Mouse (Mus musculus) heart, postnatal 0 days (tissue): ENCODE results near the gene Hoxa3. TPM values are rescaled to one million over a fixed set of nuclear protein-coding genes. Genes with fewer than 3 reads are reported as not detected.

Experiments
- ATAC-seq: fragments of 200-750 bp; cut with Nextera tagmentation; 2 replicates; pipeline ENCODE4 v1.8.0; 2017; ENCODE audit warnings: low read depth, moderate number of reproducible peaks, moderate library complexity; ENCODE audit not compliant: insufficient read depth
- DNase-seq: peaks from one replicate; pipeline ENCODE4 v3.0.0-alpha.2; 2016; ENCODE audit warnings: low spot score
- H3K27ac ChIP-seq: fragments of 300-500 bp; sonication (generic); 2 replicates; pipeline ENCODE4 v1.5.1; 2014; ENCODE audit warnings: low read depth, mild to moderate bottlenecking
- H3K27me3 ChIP-seq: fragments of 300-500 bp; sonication (generic); 2 replicates; pipeline ENCODE4 v1.6.1; 2014; ENCODE audit warnings: low read length, mixed read lengths; ENCODE audit not compliant: control insufficient read depth, insufficient read depth
- H3K36me3 ChIP-seq: fragments of 300-500 bp; sonication (generic); replicated peaks from 2 replicates; pipeline ENCODE4 v1.6.1; 2014; ENCODE audit warnings: low read length, mixed read lengths; ENCODE audit not compliant: control insufficient read depth, insufficient read depth
- H3K4me1 ChIP-seq: fragments of 300-500 bp; sonication (generic); 2 replicates; pipeline ENCODE4 v1.6.1; 2014; ENCODE audit warnings: antibody characterized with exemption; ENCODE audit not compliant: control insufficient read depth, insufficient read depth
- H3K4me2 ChIP-seq: fragments of 300-500 bp; sonication (generic); 2 replicates; pipeline ENCODE4 v1.6.1; 2014; ENCODE audit warnings: low read depth, mild to moderate bottlenecking, low read length, moderate library complexity
- H3K4me3 ChIP-seq: fragments of 300-500 bp; sonication (generic); 2 replicates; pipeline ENCODE4 v1.5.1; 2014; ENCODE audit warnings: low read depth, low read length
- H3K9ac ChIP-seq: fragments of 300-500 bp; sonication (generic); replicated peaks from 2 replicates; pipeline ENCODE4 v1.6.1; 2014; ENCODE audit warnings: low read depth, low read length, mixed read lengths
- H3K9me3 ChIP-seq: fragments of 300-500 bp; sonication (generic); replicated peaks from 2 replicates; pipeline ENCODE4 v1.6.1; 2016; ENCODE audit warnings: low read length; ENCODE audit not compliant: control insufficient read depth
- CTCF ChIP-seq: IDR thresholded peaks from 2 replicates; pipeline ENCODE4 v1.5.1; 2016; ENCODE audit warnings: antibody characterized with exemption, control low read depth, low read depth
- EP300 ChIP-seq: IDR thresholded peaks from 2 replicates; pipeline ENCODE4 v1.6.1; 2016; ENCODE audit warnings: antibody characterized with exemption, low read depth
- WGBS: fragments of 180-500 bp; shearing (Covaris S2); extraction: QIAGEN DNeasy Blood & Tissue Kit; methylation state at CpG from one replicate; pipeline ENCODE4 v1.1.7; 2014; 5-methylcytosine and 5-hydroxymethylcytosine counted together
- polyA plus RNA-seq: library from polyadenylated mRNA; unstranded; fragments of >200 nt; fragmentation: Nextera tagmentation; extraction: Ambion mirVana; gene quantifications from 2 replicates; pipeline ENCODE4 v1.2.1, GENCODE M21; 2015
- total RNA-seq: library from RNA; depleted of rRNA; stranded (reverse); fragments of >200 nt; gene quantifications from 2 replicates; pipeline ENCODE4 v1.2.3, GENCODE M21; 2014; ENCODE audit warnings: low replicate concordance

Hoxa3 gene
- total and polyA plus RNA-seq, 2 experiments from 2014 or later: 0.37 TPM; not detected in 1

DNA sequence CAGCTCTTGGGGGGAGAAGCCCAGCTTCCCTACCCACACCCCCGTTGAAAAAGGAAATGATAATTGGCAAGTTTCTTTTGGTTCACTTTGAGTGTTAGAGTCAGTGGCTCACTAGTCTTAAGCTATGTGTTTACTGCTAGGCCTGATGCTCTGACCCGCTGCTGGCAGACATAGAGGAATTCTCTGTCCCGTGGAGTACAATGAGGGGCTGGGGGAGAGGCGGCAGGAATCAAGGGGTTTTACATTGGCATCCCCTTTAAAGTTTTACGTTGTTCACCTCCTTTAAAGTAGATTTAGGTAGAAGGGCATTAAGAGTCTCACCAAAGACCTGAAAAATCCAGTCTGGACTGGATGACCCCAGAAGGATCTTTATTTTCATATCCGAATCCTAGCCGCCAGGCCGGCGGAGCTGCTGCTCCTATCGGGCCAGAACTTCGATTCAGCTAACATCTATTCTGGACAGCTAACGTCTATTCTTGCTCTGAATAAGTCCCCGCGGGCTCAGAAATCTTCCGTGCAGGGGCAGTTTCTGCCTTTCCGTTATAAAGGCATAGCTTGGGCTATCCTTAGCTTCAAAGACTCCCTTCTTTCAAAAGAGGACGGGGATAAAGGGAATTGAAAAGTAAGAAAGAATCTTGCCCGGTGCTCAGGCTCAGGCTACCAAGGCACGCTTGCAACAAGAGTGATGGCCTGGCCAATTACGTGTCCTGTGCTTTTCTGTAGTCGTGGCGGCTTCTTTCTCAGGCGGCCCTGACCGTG lies 39.1 kb upstream of the Hoxa3 start:
- H3K9ac ChIP-seq: no peak overlapping the region
- H3K4me1 ChIP-seq: no peaks in the 10 kb centered on the region
- H3K27ac ChIP-seq: no peak overlapping the region
- no peak for ATAC-seq
- no peak overlapping the region for H3K4me2 ChIP-seq
- peaks cover 98% of the 10 kb centered on the region for H3K27me3 ChIP-seq
- no peaks in the 10 kb centered on the region for H3K9me3 ChIP-seq
- H3K36me3 ChIP-seq: no peaks in the 10 kb centered on the region
- DNase-seq: no peak
- 5% methylated on average over 24 of the region's 24 CpGs for WGBS
- TF ChIP-seq CTCF (no peak), EP300 (no peak)
- H3K4me3 ChIP-seq: no peak overlapping the region

- Histone ChIP-seq H3K27me3 (peaks cover 99% of the 10 kb centered on the region), H3K36me3 (no peaks in the 10 kb centered on the region), H3K9ac (no peak overlapping the region), H3K27ac (no peak overlapping the region), H3K4me1 (no peaks in the 10 kb centered on the region), H3K4me2 (no peak overlapping the region), H3K9me3 (no peaks in the 10 kb centered on the region), H3K4me3 (no peak overlapping the region)
- ATAC-seq: no peak
- WGBS: 12% methylated on average over 7 of the region's 7 CpGs
- no peak for DNase-seq
- no peak for TF ChIP-seq EP300
- no peak for TF ChIP-seq CTCF
Measured at GRCm38 (mm10) chr6:52251177-52251879, 38.2 kb upstream of the Hoxa3 start.

- Histone ChIP-seq H3K27ac (no peak overlapping the region), H3K9ac (no peak overlapping the region), H3K9me3 (no peaks in the 10 kb centered on the region), H3K36me3 (no peaks in the 10 kb centered on the region), H3K4me1 (no peaks in the 10 kb centered on the region), H3K4me2 (no peak overlapping the region), H3K27me3 (peaks cover 99% of the 10 kb centered on the region), H3K4me3 (no peak overlapping the region)
- ATAC-seq (no peak), DNase-seq (no peak)
- TF ChIP-seq EP300: no peak
- TF ChIP-seq CTCF: no peak
- 5% methylated on average over 4 of the region's 4 CpGs for WGBS
Measured at GRCm38 (mm10) chr6:52249826-52250225, 36.7 kb upstream of the Hoxa3 start.

GRCm38 (mm10) chr6:52249415-52249738 lies 36.2 kb upstream of the Hoxa3 start:
- no peaks in the 10 kb centered on the region for H3K36me3 ChIP-seq
- no peak overlapping the region for H3K9ac ChIP-seq
- no peaks in the 10 kb centered on the region for H3K9me3 ChIP-seq
- peaks cover 99% of the 10 kb centered on the region for H3K27me3 ChIP-seq
- 2% methylated on average over 16 of the region's 16 CpGs for WGBS
- no peaks in the 10 kb centered on the region for H3K4me1 ChIP-seq
- H3K27ac ChIP-seq: no peak overlapping the region
- DNase-seq: no peak
- ATAC-seq: no peak
- no peak overlapping the region for H3K4me2 ChIP-seq
- TF ChIP-seq CTCF (no peak), EP300 (no peak)
- no peak overlapping the region for H3K4me3 ChIP-seq

GRCm38 (mm10) chr6:52248638-52249414 lies 35.7 kb upstream of the Hoxa3 start:
- Histone ChIP-seq H3K36me3 (no peaks in the 10 kb centered on the region), H3K4me2 (no peak overlapping the region), H3K9me3 (no peaks in the 10 kb centered on the region), H3K4me1 (no peaks in the 10 kb centered on the region), H3K27me3 (peaks cover 99% of the 10 kb centered on the region), H3K27ac (no peak overlapping the region), H3K9ac (no peak overlapping the region), H3K4me3 (no peak overlapping the region)
- no peak for ATAC-seq
- no peak for DNase-seq
- TF ChIP-seq CTCF (no peak), EP300 (no peak)
- 2% methylated on average over 27 of the region's 27 CpGs for WGBS
